Mouse (Mus musculus) heart, postnatal 0 days (tissue): ENCODE data around the gene Tmem263.

Source experiments
- CTCF ChIP-seq: IDR thresholded peaks from 2 replicates; pipeline ENCODE4 v1.5.1; 2016; ENCODE audit warnings: antibody characterized with exemption, control low read depth, low read depth
- EP300 ChIP-seq: IDR thresholded peaks from 2 replicates; pipeline ENCODE4 v1.6.1; 2016; ENCODE audit warnings: antibody characterized with exemption, low read depth

GRCm38 (mm10) chr10:85102247-85103084, at the start of gene Tmem263, which contains the start of gene Fhl4:
- TF ChIP-seq CTCF (no peak), EP300 (peak; percentile 59; the same call in 1 of the 2 replicates)
